Mouse (Mus musculus): ENCODE measurements at regions not wholly inside any gene's neighbourhood (a gene's known extent, or its start where the extent isn't known, plus 50 kb on each side); places are given as distances from the start of the nearest gene placed in this dataset.

GRCm38 (mm10) chr10:98765786-98766419 is 148.3 kb upstream of the Atp2b1 start:
- DNase-seq (ENCODE audit: low read depth, low spot score): no peak

DNA sequence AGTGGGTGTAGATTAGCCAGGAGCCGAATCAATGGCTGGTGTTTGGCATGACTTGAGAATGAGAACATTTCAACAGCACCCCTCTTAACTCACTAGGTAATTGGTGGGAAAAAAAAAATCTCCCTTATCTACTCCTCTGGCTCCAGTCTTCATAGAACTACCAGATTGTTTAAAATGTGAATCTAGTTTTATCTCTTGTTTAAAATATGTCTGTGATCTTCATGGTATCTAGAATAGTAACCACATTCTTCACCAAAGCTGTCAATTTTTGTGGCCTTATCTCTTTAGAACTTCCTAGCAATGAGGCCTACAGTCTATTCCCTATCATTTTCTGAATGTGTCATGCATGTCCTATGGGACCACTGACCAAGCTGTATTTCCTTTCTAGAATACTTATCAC is 134.4 kb upstream of the Atp2b1 start:
- no peak for DNase-seq (ENCODE audit: low read depth, low spot score)

- no peak for DNase-seq (ENCODE audit: low read depth, low spot score)
Observed at GRCm38 (mm10) chr10:98780938-98781337, 133.3 kb upstream of the Atp2b1 start.

- DNase-seq (ENCODE audit: low read depth, low spot score): no peak
Observed at GRCm38 (mm10) chr10:98781888-98782351, 132.3 kb upstream of the Atp2b1 start.

DNA sequence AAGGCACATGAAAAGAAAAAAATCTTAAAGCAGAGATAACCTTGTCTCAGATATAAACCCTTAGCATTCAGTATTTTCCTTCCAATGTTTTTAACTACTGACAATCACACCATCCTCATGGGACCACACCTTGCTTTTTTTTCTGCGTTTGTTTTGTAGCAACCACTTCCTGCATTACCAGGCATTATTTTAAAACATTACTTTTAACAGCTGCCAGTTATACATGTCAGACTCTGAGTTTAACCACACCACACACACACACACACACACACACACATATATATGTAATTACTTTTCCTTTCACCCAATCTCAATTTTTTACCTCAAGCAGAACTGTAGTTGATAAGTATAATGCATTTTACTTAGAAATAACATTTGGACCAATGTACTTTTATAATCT is 128.8 kb upstream of the Atp2b1 start:
- DNase-seq (ENCODE audit: low read depth, low spot score): no peak

DNA sequence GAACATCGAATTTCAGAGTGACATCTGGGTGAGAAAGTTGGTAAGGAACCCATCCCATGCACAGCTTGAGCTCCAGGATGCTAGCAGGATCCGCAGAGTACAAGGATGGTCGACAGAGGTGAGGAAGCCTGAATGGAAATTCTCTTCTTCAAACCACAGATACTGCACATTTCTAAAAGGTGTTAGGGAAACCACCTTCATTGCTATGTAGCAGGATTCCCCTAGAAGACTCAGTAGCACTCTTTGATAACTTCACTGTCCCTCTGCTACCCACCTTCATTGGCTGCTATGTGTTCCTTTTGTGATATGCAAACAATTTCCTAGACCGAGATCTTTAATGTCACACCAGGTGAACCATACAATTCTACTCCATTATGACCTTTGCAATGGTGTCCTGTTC is 128.1 kb upstream of the Atp2b1 start:
- DNase-seq (ENCODE audit: low read depth, low spot score): no peak

GRCm38 (mm10) chr10:98789763-98790162 is 124.4 kb upstream of the Atp2b1 start:
- DNase-seq (ENCODE audit: low read depth, low spot score): no peak

GRCm38 (mm10) chr10:98790456-98790855 is 123.8 kb upstream of the Atp2b1 start:
- DNase-seq (ENCODE audit: low read depth, low spot score): no peak

- no peak for DNase-seq (ENCODE audit: low read depth, low spot score)
Observed at GRCm38 (mm10) chr10:98792019-98792741, 122.0 kb upstream of the Atp2b1 start.

GRCm38 (mm10) chr10:98793926-98794536 is 120.2 kb upstream of the Atp2b1 start:
- no peak for DNase-seq (ENCODE audit: low read depth, low spot score)

DNA sequence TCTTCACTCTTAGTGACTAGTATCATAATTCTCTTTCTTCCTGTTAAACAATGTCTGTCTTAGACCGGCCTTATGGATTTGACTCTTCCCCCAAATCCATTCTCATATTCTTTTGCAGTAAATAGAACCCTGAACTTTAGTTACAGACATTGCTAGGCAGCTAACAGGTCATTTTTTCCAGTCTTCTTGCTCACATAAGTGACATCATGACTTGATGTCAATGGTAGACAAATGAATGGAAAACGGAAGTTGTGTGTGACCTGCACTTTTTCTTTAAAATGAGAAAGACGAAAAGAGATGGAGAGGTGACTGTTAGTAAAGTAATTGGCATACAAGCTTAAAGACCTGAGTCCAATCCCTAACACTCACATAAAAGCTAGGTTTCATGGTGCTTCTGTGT is 118.2 kb upstream of the Atp2b1 start:
- no peak for DNase-seq (ENCODE audit: low read depth, low spot score)

DNA sequence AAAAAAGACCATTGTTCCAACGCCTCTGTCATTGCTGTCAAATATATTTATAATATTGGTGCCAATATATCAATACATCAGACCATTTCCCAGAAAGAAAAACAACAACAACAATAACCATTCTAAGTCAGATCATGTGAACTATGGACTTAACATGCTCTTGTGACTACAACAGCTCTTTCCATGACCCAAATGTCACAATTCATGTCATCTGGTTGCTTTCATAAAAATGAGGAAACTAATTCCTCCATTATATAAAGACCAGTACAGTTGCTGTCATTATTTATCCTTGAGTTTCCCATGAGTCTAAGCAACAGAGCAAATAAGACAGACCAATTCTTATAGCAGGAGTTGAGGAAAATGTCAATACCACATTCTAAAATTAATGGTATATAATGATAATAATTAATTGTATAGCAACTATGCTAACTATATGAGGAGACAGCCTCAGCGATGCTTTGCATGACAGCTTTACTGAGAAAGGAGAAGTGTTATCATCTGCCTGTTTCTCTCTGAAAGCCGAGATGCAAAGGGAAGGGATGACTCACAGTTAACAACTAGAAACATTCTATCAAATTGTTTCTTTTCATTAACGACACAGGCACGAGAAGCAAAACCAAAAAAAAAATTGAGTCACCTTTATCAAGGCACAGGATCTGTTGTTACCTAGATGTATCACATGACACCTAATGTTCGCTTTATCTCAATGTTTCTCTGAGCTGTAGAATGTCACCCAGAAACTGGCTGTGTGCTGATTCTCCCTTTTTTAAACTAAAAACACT is 115.4 kb upstream of the Atp2b1 start:
- DNase-seq (ENCODE audit: low read depth, low spot score): no peak

- DNase-seq (ENCODE audit: low read depth, low spot score): no peak
Observed at GRCm38 (mm10) chr10:98799830-98800229, 114.4 kb upstream of the Atp2b1 start.

- no peak for DNase-seq (ENCODE audit: low read depth, low spot score)
Observed at GRCm38 (mm10) chr10:98800949-98801348, 113.3 kb upstream of the Atp2b1 start.

DNA sequence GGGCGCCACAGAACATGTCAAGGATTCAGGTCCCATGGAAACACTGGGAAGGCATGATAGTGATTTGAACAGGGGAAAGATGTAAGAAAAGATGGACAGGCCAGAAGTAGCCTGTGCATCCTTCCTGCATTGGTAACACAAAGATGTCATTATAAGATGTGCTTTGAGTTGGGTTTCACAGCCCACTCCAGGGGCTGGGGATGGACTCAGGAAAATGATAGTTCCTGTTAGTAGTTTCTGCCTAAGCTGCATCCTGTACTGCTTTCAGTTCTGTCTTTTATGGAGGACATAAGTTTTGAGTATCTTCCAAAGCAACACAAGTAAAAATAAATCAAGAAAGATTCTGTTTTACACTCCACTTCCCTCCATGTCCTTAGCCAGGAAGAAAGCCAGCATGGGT is 109.2 kb upstream of the Atp2b1 start:
- DNase-seq (ENCODE audit: low read depth, low spot score): no peak

GRCm38 (mm10) chr10:98806798-98807535 is 107.2 kb upstream of the Atp2b1 start:
- no peak for DNase-seq (ENCODE audit: low read depth, low spot score)

GRCm38 (mm10) chr10:98808644-98809043 is 105.6 kb upstream of the Atp2b1 start:
- no peak for DNase-seq (ENCODE audit: low read depth, low spot score)

DNA sequence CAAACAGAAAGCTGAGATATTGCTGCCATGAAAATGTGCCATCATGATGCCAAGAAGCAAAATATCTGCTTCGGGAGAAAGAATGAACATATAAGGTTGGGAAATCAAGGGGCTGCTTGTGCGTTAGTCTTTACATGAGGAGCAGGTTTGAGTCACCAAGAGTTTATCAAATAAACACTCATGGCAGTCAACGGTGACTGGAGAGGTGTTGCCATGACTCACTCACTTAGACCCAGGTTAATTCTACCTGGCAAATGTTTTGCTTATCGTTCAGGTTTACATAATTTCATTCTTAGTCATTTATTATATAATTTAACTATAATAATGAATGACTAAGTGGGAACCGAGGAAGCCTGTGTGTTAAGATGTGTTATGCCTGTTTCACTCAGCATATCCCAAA is 85.2 kb upstream of the Atp2b1 start:
- DNase-seq (ENCODE audit: low read depth, low spot score): no peak

DNA sequence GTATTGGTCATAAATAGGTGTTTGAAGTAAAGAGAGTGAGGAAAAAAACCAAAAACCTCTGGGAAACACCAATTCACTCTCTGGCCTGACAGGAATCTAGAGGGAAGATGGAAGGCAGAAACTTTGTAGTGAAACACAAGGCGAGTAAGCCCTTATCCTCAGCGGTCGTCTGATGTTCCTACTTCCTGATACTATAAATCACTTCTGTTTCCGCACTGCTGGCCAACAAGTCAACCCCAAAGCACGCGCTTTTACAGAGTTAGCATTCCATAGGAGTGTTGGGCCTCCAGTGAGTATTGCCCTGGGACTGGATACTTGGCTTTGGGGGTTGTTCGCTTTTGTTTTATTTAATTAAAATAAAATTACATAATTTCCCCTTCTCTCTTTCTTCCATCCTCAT is 82.7 kb upstream of the Atp2b1 start:
- no peak for DNase-seq (ENCODE audit: low read depth, low spot score)

- no peak for DNase-seq (ENCODE audit: low read depth, low spot score)
Observed at GRCm38 (mm10) chr10:98837289-98838181, 76.7 kb upstream of the Atp2b1 start.

Data from retina, postnatal 7 days (tissue).